Mouse (Mus musculus): ENCODE results near the gene Insl3. TPM values are rescaled to one million over a fixed set of nuclear protein-coding genes. Genes with fewer than 3 reads are reported as not detected.
"Not testable (repeated sequence)": the region's sequence is repeated elsewhere in the genome, so short reads cannot be mapped to it uniquely, and the experiment has no call there.

Insl3 gene
- polyA plus RNA-seq, 1 experiment = 0.13 TPM

- Histone ChIP-seq H3ac (ENCODE audit: control insufficient read depth, insufficient read length) (no peak overlapping the region), H3K4me2 (ENCODE audit: low read depth) (no peak overlapping the region), H3K36me3 (ENCODE audit: control insufficient read depth, insufficient read depth) (no peaks in the 10 kb centered on the region), H3K4me3 (no peak overlapping the region), H3K27me3 (ENCODE audit: control insufficient read depth, insufficient read depth, insufficient read length) (peaks cover 18% of the 10 kb centered on the region), H3K79me2 (ENCODE audit: control insufficient read depth, insufficient read depth) (no peaks in the 10 kb centered on the region)
- TF ChIP-seq REST (IDR thresholded peaks at IDR 0.05; ENCODE audit: insufficient read depth, insufficient read length) = no peak
- no peak for TF ChIP-seq POLR2A (IDR thresholded peaks at IDR 0.05; ENCODE audit: insufficient read length, low read depth)
Observed at GRCm38 (mm10) chr8:71731652-71732230, 42.7 kb downstream of the Insl3 start.

- H3K36me3 ChIP-seq (ENCODE audit: control insufficient read depth, insufficient read depth); H3ac ChIP-seq (ENCODE audit: control insufficient read depth, insufficient read length); H3K27me3 ChIP-seq (ENCODE audit: control insufficient read depth, insufficient read depth, insufficient read length); H3K4me3 ChIP-seq; H3K4me2 ChIP-seq (ENCODE audit: low read depth); H3K79me2 ChIP-seq (ENCODE audit: control insufficient read depth, insufficient read depth): not testable (repeated sequence)
Observed at GRCm38 (mm10) chr8:71738316-71738715, 49.3 kb downstream of the Insl3 start.

Other genes with a start within 250 kb of the Insl3 start
- 67.0 TPM for gene Abhd8, start 225.6 kb upstream of the Insl3 start, polyA plus RNA-seq (2012; fragmentation: generic; extraction: Trizol)
- 79.0 TPM for gene Mrpl34, start 224.3 kb upstream of the Insl3 start, polyA plus RNA-seq (2012; fragmentation: generic; extraction: Trizol)
- gene Dda1, start 220.0 kb upstream of the Insl3 start, polyA plus RNA-seq (2012; fragmentation: generic; extraction: Trizol) = 117 TPM
- 27.5 TPM for gene Ano8, start 203.3 kb upstream of the Insl3 start, polyA plus RNA-seq (2012; fragmentation: generic; extraction: Trizol)
- gene Gtpbp3, start 201.1 kb upstream of the Insl3 start, polyA plus RNA-seq (2012; fragmentation: generic; extraction: Trizol) = 17.5 TPM
- 0.18 TPM for gene Plvap, start 177.5 kb upstream of the Insl3 start, polyA plus RNA-seq (2012; fragmentation: generic; extraction: Trizol)
- gene Ccdc194, start 163.5 kb upstream of the Insl3 start, polyA plus RNA-seq (2012; fragmentation: generic; extraction: Trizol) = 0.04 TPM
- 33.9 TPM for gene Bst2, start 151.8 kb upstream of the Insl3 start, polyA plus RNA-seq (2012; fragmentation: generic; extraction: Trizol)
- gene Mvb12a, start 146.3 kb upstream of the Insl3 start, polyA plus RNA-seq (2012; fragmentation: generic; extraction: Trizol) = 61.5 TPM
- 0.20 TPM for gene Tmem221, start 130.3 kb upstream of the Insl3 start, polyA plus RNA-seq (2012; fragmentation: generic; extraction: Trizol)
- gene Nxnl1, start 122.6 kb upstream of the Insl3 start, polyA plus RNA-seq (2012; fragmentation: generic; extraction: Trizol) = 0.04 TPM
- gene Slc27a1, start 120.3 kb upstream of the Insl3 start, polyA plus RNA-seq (2012; fragmentation: generic; extraction: Trizol) = 33.9 TPM
- gene Pgls, start 97.0 kb upstream of the Insl3 start, polyA plus RNA-seq (2012; fragmentation: generic; extraction: Trizol) = 248 TPM
- 2.9 TPM for gene Fam129c, start 91.6 kb upstream of the Insl3 start, polyA plus RNA-seq (2012; fragmentation: generic; extraction: Trizol)
- gene Colgalt1, start 78.2 kb upstream of the Insl3 start, polyA plus RNA-seq (2012; fragmentation: generic; extraction: Trizol) = 87.0 TPM
- 4.6 TPM for gene Unc13a, start 17.5 kb upstream of the Insl3 start, polyA plus RNA-seq (2012; fragmentation: generic; extraction: Trizol)
- gene Jak3, start 12.9 kb upstream of the Insl3 start, polyA plus RNA-seq (2012; fragmentation: generic; extraction: Trizol) = 1.5 TPM
- gene B3gnt3, start 12.6 kb downstream of the Insl3 start, polyA plus RNA-seq (2012; fragmentation: generic; extraction: Trizol) = 0.01 TPM
- not detected for gene Fcho1, start 36.5 kb downstream of the Insl3 start, polyA plus RNA-seq (2012; fragmentation: generic; extraction: Trizol)
- gene Zfp709, start 192.8 kb downstream of the Insl3 start, polyA plus RNA-seq (2012; fragmentation: generic; extraction: Trizol) = 0.31 TPM
- 0.55 TPM for gene Zfp882, start 219.4 kb downstream of the Insl3 start, polyA plus RNA-seq (2012; fragmentation: generic; extraction: Trizol)
- 6.2 TPM for gene Zfp617, start 219.4 kb downstream of the Insl3 start, polyA plus RNA-seq (2012; fragmentation: generic; extraction: Trizol)

Data from myocyte (in vitro differentiated cells).